Mouse (Mus musculus): Measurements from ENCODE around the gene Wnk2. TPM values are rescaled to one million over a fixed set of nuclear protein-coding genes. Genes with fewer than 3 reads are reported as not detected.

The Wnk2 gene
- total and polyA plus RNA-seq, 3 experiments: 0.04 TPM; not detected in 2

- TF ChIP-seq CTCF (IDR thresholded peaks at IDR 0.05 in 2 of 3, conservative IDR thresholded peaks at IDR 0.05 in 1 of 3; ENCODE audit: control insufficient read depth in 1 of 3, insufficient read depth in 1 of 3, low read depth in 2 of 3, low read length in 3 of 3, poor library complexity in 1 of 3, severe bottlenecking in 1 of 3): peak; percentile 27 to 54 (median 54); a peak in 5 of 6 replicates
- TF ChIP-seq SMC3 (IDR thresholded peaks at IDR 0.05; ENCODE audit: low read depth, low read length): peak; percentile 49
- TF ChIP-seq POLR2AphosphoS5 (IDR thresholded peaks at IDR 0.05; ENCODE audit: borderline replicate concordance, low read depth, low read length): no peak
- peak; percentile 14 for TF ChIP-seq RAD21 (IDR thresholded peaks at IDR 0.05; ENCODE audit: low read depth, low read length)
- TF ChIP-seq GABPA (IDR thresholded peaks at IDR 0.05; ENCODE audit: low read depth, low read length): no peak
- no peaks in the 10 kb centered on the region for H3K27me3 ChIP-seq (ENCODE audit: control insufficient read depth in 1 of 2, insufficient read depth in 2 of 2, low read length in 2 of 2)
- no peaks in the 10 kb centered on the region for H3K79me2 ChIP-seq (ENCODE audit: control insufficient read depth, insufficient read depth, low read length, poor library complexity)
- no peak overlapping the region for H3K4me3 ChIP-seq (ENCODE audit: control insufficient read depth in 1 of 2, insufficient read depth in 1 of 2, low read depth in 2 of 2, low read length in 2 of 2)
- H3K27ac ChIP-seq (ENCODE audit: control insufficient read depth, low read depth, low read length): no peak overlapping the region
- peak; percentile 12 for DNase-seq (ENCODE audit: low read depth, low spot score)
- no peak overlapping the region for H3K9ac ChIP-seq (ENCODE audit: control insufficient read depth, low read depth, low read length, poor library complexity, severe bottlenecking)
- no peaks in the 10 kb centered on the region for H3K9me3 ChIP-seq (replicated peaks; ENCODE audit: insufficient read depth, low read length)
- H3K36me3 ChIP-seq (ENCODE audit: control insufficient read depth in 1 of 2, insufficient read depth in 2 of 2, low read length in 2 of 2): no peaks in the 10 kb centered on the region
- H3K4me1 ChIP-seq (ENCODE audit: control insufficient read depth in 1 of 2, insufficient read depth in 2 of 2, low read length in 2 of 2): no peaks in the 10 kb centered on the region
These were observed 95.3 kb downstream of the Wnk2 start for GRCm38 (mm10) chr13:49052512-49052911.

DNA sequence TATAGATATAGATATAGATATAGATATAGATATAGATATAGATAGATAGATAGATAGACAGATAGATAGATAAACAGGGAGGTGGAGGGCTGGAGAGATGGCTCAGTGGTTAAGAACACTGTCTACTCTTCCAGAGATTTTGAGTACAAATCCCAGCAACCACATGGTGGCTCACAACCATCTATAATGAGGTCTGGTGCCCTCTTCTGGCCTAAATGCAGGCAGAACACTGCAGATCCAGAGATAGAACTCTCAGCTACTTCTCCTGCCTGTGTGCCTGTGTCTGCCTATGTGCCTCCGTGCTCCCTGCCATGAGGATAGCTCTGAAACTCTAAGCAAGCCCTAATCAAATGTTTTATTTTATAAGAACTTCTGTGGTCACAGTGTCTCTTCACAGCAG lies 100.4 kb downstream of the Wnk2 start:
- Histone ChIP-seq H3K36me3 (ENCODE audit: control insufficient read depth in 1 of 2, insufficient read depth in 2 of 2, low read length in 2 of 2) (no peaks in the 10 kb centered on the region), H3K27ac (ENCODE audit: control insufficient read depth, low read depth, low read length) (no peak overlapping the region), H3K79me2 (ENCODE audit: control insufficient read depth, insufficient read depth, low read length, poor library complexity) (no peaks in the 10 kb centered on the region), H3K9ac (ENCODE audit: control insufficient read depth, low read depth, low read length, poor library complexity, severe bottlenecking) (no peak overlapping the region), H3K9me3 (replicated peaks; ENCODE audit: insufficient read depth, low read length) (no peaks in the 10 kb centered on the region), H3K4me3 (ENCODE audit: control insufficient read depth in 1 of 2, insufficient read depth in 1 of 2, low read depth in 2 of 2, low read length in 2 of 2) (no peak overlapping the region), H3K4me1 (ENCODE audit: control insufficient read depth in 1 of 2, insufficient read depth in 2 of 2, low read length in 2 of 2) (no peaks in the 10 kb centered on the region), H3K27me3 (ENCODE audit: control insufficient read depth in 1 of 2, insufficient read depth in 2 of 2, low read length in 2 of 2) (no peaks in the 10 kb centered on the region; a peak in 1 of 4 replicates)
- no peak for DNase-seq (ENCODE audit: low read depth, low spot score)
- TF ChIP-seq MYB (IDR thresholded peaks at IDR 0.05; ENCODE audit: low read depth, low read length): no peak
- peak in 2 of 3 experiments; percentile 6 to 32; a peak in 1 of 6 replicates for TF ChIP-seq CTCF (IDR thresholded peaks at IDR 0.05 in 2 of 3, conservative IDR thresholded peaks at IDR 0.05 in 1 of 3; ENCODE audit: control insufficient read depth in 1 of 3, insufficient read depth in 1 of 3, low read depth in 2 of 3, low read length in 3 of 3, poor library complexity in 1 of 3, severe bottlenecking in 1 of 3)

DNA sequence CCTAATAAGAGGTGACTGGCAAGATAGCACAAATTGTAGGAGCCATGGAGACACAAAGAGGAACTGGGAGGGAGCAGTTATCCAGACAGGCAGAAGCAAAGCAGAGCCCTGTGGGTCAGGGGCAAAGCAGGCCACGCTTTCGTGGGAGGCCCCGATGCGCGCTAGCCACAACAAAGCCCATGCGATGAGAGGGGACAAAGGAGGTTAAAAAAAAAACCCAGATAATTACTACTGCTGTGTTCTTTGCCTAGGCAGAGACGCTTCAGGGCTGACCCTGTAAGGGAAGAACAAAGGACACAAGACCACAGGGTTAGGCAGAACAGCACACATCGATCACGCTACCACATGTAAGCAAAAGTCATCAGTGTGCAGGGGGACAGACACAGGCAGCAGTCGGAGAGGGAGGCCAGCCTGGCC lies 103.7 kb downstream of the Wnk2 start:
- H3K27ac ChIP-seq (ENCODE audit: control insufficient read depth, low read depth, low read length): no peak overlapping the region
- H3K9me3 ChIP-seq (replicated peaks; ENCODE audit: insufficient read depth, low read length): no peaks in the 10 kb centered on the region
- no peaks in the 10 kb centered on the region for H3K4me1 ChIP-seq (ENCODE audit: control insufficient read depth in 1 of 2, insufficient read depth in 2 of 2, low read length in 2 of 2)
- H3K79me2 ChIP-seq (ENCODE audit: control insufficient read depth, insufficient read depth, low read length, poor library complexity): no peaks in the 10 kb centered on the region
- TF ChIP-seq ZC3H11A (IDR thresholded peaks at IDR 0.05; ENCODE audit: low read depth, low read length) (no peak), CTCF (IDR thresholded peaks at IDR 0.05 in 2 of 3, conservative IDR thresholded peaks at IDR 0.05 in 1 of 3; ENCODE audit: control insufficient read depth in 1 of 3, insufficient read depth in 1 of 3, low read depth in 2 of 3, low read length in 3 of 3, poor library complexity in 1 of 3, severe bottlenecking in 1 of 3) (no peak), HCFC1 (IDR thresholded peaks at IDR 0.05; ENCODE audit: low read depth, low read length) (no peak), SMC3 (IDR thresholded peaks at IDR 0.05; ENCODE audit: low read depth, low read length) (no peak), GATA1 (IDR thresholded peaks at IDR 0.05; ENCODE audit: low read depth, low read length) (no peak), UBTF (IDR thresholded peaks at IDR 0.05; ENCODE audit: borderline replicate concordance, insufficient read depth, low read depth, low read length) (no peak), RCOR1 (IDR thresholded peaks at IDR 0.05; ENCODE audit: low read depth, low read length) (no peak), NELFE (IDR thresholded peaks at IDR 0.05; ENCODE audit: low read depth, low read length) (no peak), RAD21 (IDR thresholded peaks at IDR 0.05; ENCODE audit: low read depth, low read length) (no peak), POLR2A (IDR thresholded peaks at IDR 0.05; ENCODE audit: control insufficient read depth in 1 of 2, insufficient read depth in 1 of 2, low read depth in 1 of 2, low read length in 2 of 2, poor library complexity in 1 of 2) (no peak), MAFK (IDR thresholded peaks at IDR 0.05; ENCODE audit: borderline replicate concordance, low read depth, low read length) (no peak), MXI1 (IDR thresholded peaks at IDR 0.05; ENCODE audit: low read depth, low read length) (no peak)
- peaks cover 2 to 9% of the 10 kb centered on the region in 2 experiments; a peak in 3 of 4 replicates for H3K27me3 ChIP-seq (ENCODE audit: control insufficient read depth in 1 of 2, insufficient read depth in 2 of 2, low read length in 2 of 2)
- H3K36me3 ChIP-seq (ENCODE audit: control insufficient read depth in 1 of 2, insufficient read depth in 2 of 2, low read length in 2 of 2): no peaks in the 10 kb centered on the region
- H3K9ac ChIP-seq (ENCODE audit: control insufficient read depth, low read depth, low read length, poor library complexity, severe bottlenecking): no peak overlapping the region
- no peak overlapping the region for H3K4me3 ChIP-seq (ENCODE audit: control insufficient read depth in 1 of 2, insufficient read depth in 1 of 2, low read depth in 2 of 2, low read length in 2 of 2)
- no peak for DNase-seq (ENCODE audit: low read depth, low spot score)
